Mouse (Mus musculus) forebrain, postnatal 0 days (tissue): ENCODE measurements around the gene Ccl20. TPM values are rescaled to one million over a fixed set of nuclear protein-coding genes. Genes with fewer than 3 reads are reported as not detected.

ENCODE experiments used
- ATAC-seq: fragments of 200-750 bp; cut with Nextera tagmentation; 2 replicates; pipeline ENCODE4 v1.8.0; 2017; ENCODE audit warnings: mild to moderate bottlenecking, moderate library complexity
- DNase-seq: peaks from one replicate; pipeline ENCODE4 v3.0.0-alpha.2; 2015
- H3K27ac ChIP-seq: fragments of 300-500 bp; sonication (generic); 2 replicates; pipeline ENCODE4 v1.5.1; 2014; ENCODE audit warnings: low read depth, mild to moderate bottlenecking, antibody characterized with exemption, low read length, moderate library complexity, mixed read lengths
- H3K27me3 ChIP-seq: fragments of 300-500 bp; sonication (generic); 2 replicates; pipeline ENCODE4 v1.6.1; 2014; ENCODE audit warnings: mild to moderate bottlenecking, low read length, mixed read lengths; ENCODE audit not compliant: insufficient read depth
- H3K36me3 ChIP-seq: fragments of 300-500 bp; sonication (generic); 2 replicates; pipeline ENCODE4 v1.6.1; 2014; ENCODE audit warnings: mild to moderate bottlenecking, moderate library complexity; ENCODE audit not compliant: insufficient read depth
- H3K4me1 ChIP-seq: fragments of 300-500 bp; sonication (generic); 2 replicates; pipeline ENCODE4 v1.6.1; 2014; ENCODE audit warnings: antibody characterized with exemption; ENCODE audit not compliant: insufficient read depth
- H3K4me2 ChIP-seq: fragments of 300-500 bp; sonication (generic); 2 replicates; pipeline ENCODE4 v1.6.1; 2014; ENCODE audit warnings: low read depth, mild to moderate bottlenecking, moderate library complexity
- H3K4me3 ChIP-seq: fragments of 300-500 bp; sonication (generic); 2 replicates; pipeline ENCODE4 v1.5.1; 2014; ENCODE audit warnings: low read depth, low read length, mixed read lengths
- H3K9ac ChIP-seq: fragments of 300-500 bp; sonication (generic); 2 replicates; pipeline ENCODE4 v1.6.1; 2014; ENCODE audit warnings: mild to moderate bottlenecking
- H3K9me3 ChIP-seq: fragments of 300-500 bp; sonication (generic); 2 replicates; pipeline ENCODE4 v1.6.1; 2016; ENCODE audit warnings: low read length
- CTCF ChIP-seq: sonication (generic); IDR thresholded peaks from 2 replicates; pipeline ENCODE4 v1.5.1; 2016; ENCODE audit warnings: antibody characterized with exemption, control low read depth, low read depth
- WGBS: fragments of 180-500 bp; shearing (Covaris S2); extraction: QIAGEN DNeasy Blood & Tissue Kit; methylation state at CpG from one replicate; pipeline ENCODE4 v1.1.7; 2014; 5-methylcytosine and 5-hydroxymethylcytosine counted together
- polyA plus RNA-seq: library from polyadenylated mRNA; unstranded; fragments of >200 nt; fragmentation: Nextera tagmentation; extraction: Ambion mirVana; gene quantifications from 2 replicates; pipeline ENCODE4 v1.2.1, GENCODE M21; 2015
- total RNA-seq: library from RNA; depleted of rRNA; stranded (reverse); fragments of >200 nt; gene quantifications from 2 replicates; pipeline ENCODE4 v1.2.3, GENCODE M21; 2014

Ccl20 gene
- total and polyA plus RNA-seq, 2 experiments from 2014 or later, result 0.21 TPM; not detected in 1

DNA sequence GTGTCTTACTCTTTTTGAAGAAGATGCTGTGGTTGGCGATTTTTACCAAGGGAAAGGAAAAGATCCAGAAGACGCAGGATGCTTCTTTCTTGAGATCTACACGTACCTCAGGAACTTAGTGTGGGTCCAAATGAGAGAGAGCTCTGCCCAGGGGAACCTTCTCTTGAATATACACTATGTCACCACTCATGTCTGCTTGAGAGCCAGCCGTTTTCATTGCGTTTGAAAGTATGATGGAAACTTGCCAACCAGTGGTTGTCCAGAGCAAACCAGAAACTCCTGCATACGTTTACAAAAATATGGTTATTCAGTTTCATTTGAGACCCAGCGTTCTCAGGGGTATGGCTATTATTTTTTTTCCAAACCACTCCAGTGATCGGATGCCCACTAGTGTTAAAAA, 24.9 kb downstream of the Ccl20 start:
- DNase-seq, result no peak
- ATAC-seq, result no peak

DNA sequence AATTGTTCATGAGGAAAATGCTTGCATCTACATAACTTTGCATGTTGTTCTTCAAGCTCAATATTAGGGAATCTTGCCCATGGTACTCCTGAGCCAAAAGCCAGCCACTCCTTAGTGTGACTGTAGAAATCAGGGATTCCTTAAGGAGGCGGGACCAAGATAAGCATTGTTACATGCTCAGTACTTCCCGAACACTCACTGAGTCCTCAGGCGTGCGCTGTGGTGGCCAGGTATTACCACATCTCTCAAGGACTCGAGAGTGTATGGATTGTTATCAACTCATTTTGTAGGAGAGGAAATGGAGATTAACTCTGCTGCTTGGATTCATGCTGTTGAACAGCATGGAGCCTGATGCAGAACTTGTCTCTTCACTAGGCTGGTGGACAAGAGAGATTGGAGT, 25.5 kb downstream of the Ccl20 start:
- no peak overlapping the region for H3K9ac ChIP-seq
- no peak for DNase-seq

More for the DNA sequence above, 24.9 kb downstream of the Ccl20 start:
- 89% methylated on average over 8 of the region's 8 CpGs for WGBS
- no peak overlapping the region for H3K9ac ChIP-seq
- H3K4me3 ChIP-seq, result no peak overlapping the region
- H3K27ac ChIP-seq, result no peak overlapping the region
- H3K27me3 ChIP-seq, result no peaks in the 10 kb centered on the region
- H3K4me2 ChIP-seq, result no peak overlapping the region
- H3K36me3 ChIP-seq, result no peaks in the 10 kb centered on the region
- H3K9me3 ChIP-seq, result no peaks in the 10 kb centered on the region
- no peak for TF ChIP-seq CTCF
- H3K4me1 ChIP-seq, result no peaks in the 10 kb centered on the region

DNA sequence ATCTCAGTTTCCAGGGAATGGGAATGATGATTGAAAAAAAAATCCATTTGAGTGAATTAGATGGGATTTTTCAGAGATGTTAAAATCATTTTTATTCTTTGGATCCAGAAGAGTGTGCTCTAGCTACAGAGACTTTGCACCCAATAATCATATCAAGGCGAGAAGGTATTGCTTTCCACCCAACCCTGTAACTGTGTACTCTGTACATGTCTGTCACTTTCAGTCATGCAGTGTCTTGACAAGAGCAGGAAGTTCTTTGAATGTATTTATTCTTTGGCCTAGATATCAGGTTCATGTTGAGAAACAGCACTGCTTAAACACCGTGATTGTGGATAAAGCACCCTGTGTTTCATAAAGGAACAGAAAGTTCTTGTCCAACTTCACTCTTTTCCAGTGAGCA, 30.0 kb downstream of the Ccl20 start:
- no peak for ATAC-seq
- no peaks in the 10 kb centered on the region for H3K4me1 ChIP-seq
- no peaks in the 10 kb centered on the region for H3K36me3 ChIP-seq
- no peak overlapping the region for H3K27ac ChIP-seq
- 83% methylated on average over 2 of the region's 2 CpGs for WGBS
- H3K4me2 ChIP-seq, result no peak overlapping the region
- no peak overlapping the region for H3K9ac ChIP-seq
- H3K9me3 ChIP-seq, result no peaks in the 10 kb centered on the region
- no peak for DNase-seq
- TF ChIP-seq CTCF, result no peak
- H3K4me3 ChIP-seq, result no peak overlapping the region
- no peaks in the 10 kb centered on the region for H3K27me3 ChIP-seq

More for the DNA sequence above, 25.5 kb downstream of the Ccl20 start:
- H3K9me3 ChIP-seq, result no peaks in the 10 kb centered on the region
- H3K4me3 ChIP-seq, result no peak overlapping the region
- no peaks in the 10 kb centered on the region for H3K27me3 ChIP-seq
- 88% methylated on average over 5 of the region's 5 CpGs for WGBS
- H3K4me1 ChIP-seq, result no peaks in the 10 kb centered on the region
- no peak overlapping the region for H3K4me2 ChIP-seq
- no peak overlapping the region for H3K27ac ChIP-seq
- ATAC-seq, result no peak
- TF ChIP-seq CTCF, result no peak
- H3K36me3 ChIP-seq, result no peaks in the 10 kb centered on the region

DNA sequence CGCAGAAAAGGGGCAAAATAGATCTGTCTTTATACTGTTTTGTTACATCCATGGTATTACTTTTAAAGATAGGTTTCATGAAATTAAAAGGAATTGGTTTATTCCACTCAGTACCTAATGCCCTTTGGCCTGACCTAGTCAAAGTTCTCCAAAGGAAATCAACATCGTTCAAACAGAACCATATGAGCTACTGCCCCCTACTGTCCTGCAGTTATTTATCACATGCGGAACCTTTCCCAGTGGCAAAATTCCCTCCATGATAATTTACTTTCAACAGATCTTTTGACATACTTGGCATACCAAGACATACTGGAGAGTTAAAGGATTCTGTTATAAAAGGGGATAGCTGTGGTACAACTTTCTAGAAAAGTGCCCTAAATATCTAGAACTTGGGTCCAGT, 33.7 kb downstream of the Ccl20 start:
- H3K27ac ChIP-seq, result no peak overlapping the region
- no peak overlapping the region for H3K9ac ChIP-seq
- no peaks in the 10 kb centered on the region for H3K36me3 ChIP-seq
- no peaks in the 10 kb centered on the region for H3K9me3 ChIP-seq
- no peak for TF ChIP-seq CTCF
- H3K4me3 ChIP-seq, result no peak overlapping the region
- 73% methylated on average over 3 of the region's 3 CpGs for WGBS
- H3K4me2 ChIP-seq, result no peak overlapping the region
- no peak for ATAC-seq
- DNase-seq, result no peak
- H3K4me1 ChIP-seq, result no peaks in the 10 kb centered on the region
- no peaks in the 10 kb centered on the region for H3K27me3 ChIP-seq

DNA sequence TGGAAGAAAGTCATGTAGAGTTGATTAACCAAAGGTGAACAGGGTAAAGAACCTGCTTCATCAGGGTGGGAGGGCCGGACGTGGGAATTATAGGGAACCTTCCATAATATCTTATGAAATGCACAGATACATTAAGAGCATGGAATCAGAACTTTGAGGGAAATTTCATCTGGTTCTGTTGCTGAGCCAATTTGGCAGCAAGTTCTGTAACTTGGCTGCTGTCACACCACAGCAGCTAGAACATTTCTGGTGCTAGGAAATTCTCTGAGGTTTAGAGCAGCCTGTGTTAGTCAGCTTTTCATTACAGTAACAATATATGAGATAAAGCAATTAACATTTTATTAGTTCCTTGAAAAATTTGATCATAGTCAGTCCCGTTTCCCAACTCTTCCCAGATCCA, 36.4 kb downstream of the Ccl20 start:
- no peaks in the 10 kb centered on the region for H3K9me3 ChIP-seq
- no peaks in the 10 kb centered on the region for H3K4me1 ChIP-seq
- no peak overlapping the region for H3K4me2 ChIP-seq
- WGBS, result 75% methylated on average over 3 of the region's 3 CpGs
- DNase-seq (peak; percentile 42), ATAC-seq (peak; percentile 61)
- no peak overlapping the region for H3K4me3 ChIP-seq
- no peak overlapping the region for H3K27ac ChIP-seq
- no peaks in the 10 kb centered on the region for H3K27me3 ChIP-seq
- no peak overlapping the region for H3K9ac ChIP-seq
- H3K36me3 ChIP-seq, result no peaks in the 10 kb centered on the region
- TF ChIP-seq CTCF, result no peak

DNA sequence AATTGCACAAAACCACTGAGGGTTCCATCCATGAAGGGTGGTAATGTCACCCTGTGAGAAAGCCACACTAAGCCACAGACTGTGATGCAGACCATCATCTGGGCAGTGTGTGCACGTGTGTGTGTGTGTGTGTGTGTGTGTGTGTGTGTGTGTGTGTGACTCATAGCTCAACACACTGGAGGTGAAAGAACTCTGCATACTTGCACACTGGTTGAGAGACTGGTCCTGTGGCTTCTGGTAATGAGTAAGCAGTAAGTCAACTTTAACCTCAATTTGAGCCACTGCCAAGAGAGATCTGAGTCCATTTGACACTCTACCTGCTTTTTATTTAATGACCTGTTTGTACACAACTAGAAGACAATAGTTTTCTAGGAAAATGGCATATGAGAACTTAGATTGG, 40.3 kb downstream of the Ccl20 start:
- DNase-seq, result no peak
- no peaks in the 10 kb centered on the region for H3K36me3 ChIP-seq
- 0 out of 2 replicates have a peak, but pooled peaks cover 5% of the 10 kb centered on the region for H3K4me1 ChIP-seq
- H3K4me3 ChIP-seq, result no peak overlapping the region
- no peak overlapping the region for H3K4me2 ChIP-seq
- no peak overlapping the region for H3K9ac ChIP-seq
- H3K9me3 ChIP-seq, result no peaks in the 10 kb centered on the region
- 62% methylated on average over 1 of the region's 1 CpGs for WGBS
- no peak for ATAC-seq
- no peaks in the 10 kb centered on the region for H3K27me3 ChIP-seq
- no peak for TF ChIP-seq CTCF
- no peak overlapping the region for H3K27ac ChIP-seq

DNA sequence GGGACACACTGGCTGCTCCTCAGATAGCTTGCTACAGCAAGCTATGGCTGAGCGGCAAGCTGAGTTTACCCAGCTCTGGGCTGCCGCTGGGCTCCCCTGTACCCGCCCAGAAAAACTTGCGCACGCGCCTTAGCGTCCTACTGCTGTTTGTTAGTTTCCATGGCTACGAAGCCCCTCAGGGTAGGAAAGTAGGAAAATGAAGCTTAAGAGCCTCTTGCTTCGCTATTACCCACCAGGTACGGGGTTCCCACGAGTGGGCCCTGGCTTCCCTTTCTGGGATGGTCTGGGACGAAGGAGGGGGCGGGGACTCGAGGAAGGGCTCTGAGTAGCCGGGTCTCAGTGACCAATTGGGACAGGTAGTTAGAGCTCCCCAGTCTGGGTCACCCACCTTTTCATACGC, 43.0 kb downstream of the Ccl20 start, which contains the start of gene Daw1:
Gene Daw1, plus strand, starts transcription at position 150 of the 400 bp plus-strand sequence.
- Histone ChIP-seq H3K4me2 (peak within 1 kb of the TSS; percentile 86), H3K4me3 (peak within 1 kb of the TSS; percentile 44), H3K36me3 (no peaks in the 10 kb centered on the region), H3K9me3 (no peaks in the 10 kb centered on the region), H3K4me1 (0 out of 2 replicates have a peak, but pooled peaks cover 5% of the 10 kb centered on the region), H3K27ac (no peak within 1 kb of the TSS), H3K27me3 (no peaks in the 10 kb centered on the region), H3K9ac (peak within 1 kb of the TSS; percentile 41)
- TF ChIP-seq CTCF, result no peak
- ATAC-seq, result peak; percentile 100
- under 1% methylated on average over 16 of the region's 16 CpGs for WGBS
- peak; percentile 94 for DNase-seq
